Mouse (Mus musculus): ENCODE data around the gene Btaf1. TPM values are rescaled to one million over a fixed set of nuclear protein-coding genes. Genes with fewer than 3 reads are reported as not detected.

Gene Btaf1
- polyA plus RNA-seq, 1 experiment from 2014 or later: 11.6 TPM

GRCm38 (mm10) chr19:37032364-37032763, 106.5 kb downstream of the Btaf1 start:
- H3K4me3 ChIP-seq: no peak overlapping the region
- H3K9ac ChIP-seq: no peak overlapping the region
- no peak overlapping the region for H3K4me2 ChIP-seq (replicated peaks)
- H3K9me3 ChIP-seq: no peaks in the 10 kb centered on the region
- no peak for ATAC-seq (ENCODE audit: low FRiP score, low read depth)
- WGBS: 77% methylated on average over 2 of the region's 2 CpGs
- H3K36me3 ChIP-seq: no peaks in the 10 kb centered on the region
- H3K27ac ChIP-seq: no peak overlapping the region
- H3K4me1 ChIP-seq: no peaks in the 10 kb centered on the region
- no peaks in the 10 kb centered on the region for H3K27me3 ChIP-seq

- Histone ChIP-seq H3K4me1 (no peaks in the 10 kb centered on the region), H3K9me3 (no peaks in the 10 kb centered on the region), H3K4me2 (replicated peaks) (no peak overlapping the region), H3K9ac (no peak overlapping the region), H3K27ac (no peak overlapping the region), H3K27me3 (no peaks in the 10 kb centered on the region), H3K4me3 (no peak overlapping the region), H3K36me3 (no peaks in the 10 kb centered on the region)
- no peak for ATAC-seq (ENCODE audit: low FRiP score, low read depth)
These were observed 115.0 kb downstream of the Btaf1 start for GRCm38 (mm10) chr19:37040906-37041305.

GRCm38 (mm10) chr19:37044431-37044830, 118.6 kb downstream of the Btaf1 start:
- Histone ChIP-seq H3K27me3 (no peaks in the 10 kb centered on the region), H3K4me1 (no peaks in the 10 kb centered on the region), H3K4me2 (replicated peaks) (no peak overlapping the region), H3K4me3 (no peak overlapping the region), H3K9me3 (no peaks in the 10 kb centered on the region), H3K27ac (no peak overlapping the region), H3K36me3 (no peaks in the 10 kb centered on the region), H3K9ac (no peak overlapping the region)
- 89% methylated on average over 10 of the region's 10 CpGs for WGBS
- no peak for ATAC-seq (ENCODE audit: low FRiP score, low read depth)

GRCm38 (mm10) chr19:37048507-37048906, 122.6 kb downstream of the Btaf1 start:
- 91% methylated on average over 6 of the region's 6 CpGs for WGBS
- H3K4me2 ChIP-seq (replicated peaks): no peak overlapping the region
- H3K4me3 ChIP-seq: no peak overlapping the region
- H3K9ac ChIP-seq: no peak overlapping the region
- H3K27ac ChIP-seq: no peak overlapping the region
- no peaks in the 10 kb centered on the region for H3K36me3 ChIP-seq
- no peaks in the 10 kb centered on the region for H3K4me1 ChIP-seq
- no peak for ATAC-seq (ENCODE audit: low FRiP score, low read depth)
- no peaks in the 10 kb centered on the region for H3K27me3 ChIP-seq
- H3K9me3 ChIP-seq: no peaks in the 10 kb centered on the region

- ATAC-seq (ENCODE audit: low FRiP score, low read depth): 0 out of 2 replicates have a peak, but pooled peaks have one; percentile 5
- Histone ChIP-seq H3K27ac (no peak overlapping the region), H3K27me3 (no peaks in the 10 kb centered on the region), H3K4me1 (no peaks in the 10 kb centered on the region), H3K4me3 (no peak overlapping the region), H3K4me2 (replicated peaks) (no peak overlapping the region), H3K9ac (no peak overlapping the region), H3K36me3 (no peaks in the 10 kb centered on the region), H3K9me3 (no peaks in the 10 kb centered on the region)
- WGBS: 72% methylated on average over 4 of the region's 4 CpGs
These were observed 124.9 kb downstream of the Btaf1 start for GRCm38 (mm10) chr19:37050643-37051345.

- Histone ChIP-seq H3K9ac (no peak overlapping the region), H3K27me3 (no peaks in the 10 kb centered on the region), H3K36me3 (no peaks in the 10 kb centered on the region), H3K27ac (no peak overlapping the region), H3K9me3 (no peaks in the 10 kb centered on the region), H3K4me3 (no peak overlapping the region), H3K4me1 (no peaks in the 10 kb centered on the region), H3K4me2 (replicated peaks) (no peak overlapping the region)
- whole genome bisulfite sequencing: 79% methylated on average over 4 of the region's 4 CpGs
- ATAC-seq (ENCODE audit: low FRiP score, low read depth): no peak
These were observed 130.2 kb downstream of the Btaf1 start for GRCm38 (mm10) chr19:37055976-37056556.

- Histone ChIP-seq H3K4me3 (no peak overlapping the region), H3K9me3 (no peaks in the 10 kb centered on the region), H3K36me3 (no peaks in the 10 kb centered on the region), H3K27ac (no peak overlapping the region), H3K4me2 (replicated peaks) (no peak overlapping the region), H3K27me3 (no peaks in the 10 kb centered on the region), H3K9ac (no peak overlapping the region), H3K4me1 (no peaks in the 10 kb centered on the region)
- ATAC-seq (ENCODE audit: low FRiP score, low read depth): no peak
- WGBS: 74% methylated on average over 8 of the region's 8 CpGs
These were observed 131.5 kb downstream of the Btaf1 start for GRCm38 (mm10) chr19:37057161-37057905.

GRCm38 (mm10) chr19:37059623-37060022, 133.7 kb downstream of the Btaf1 start:
- Histone ChIP-seq H3K4me2 (replicated peaks) (no peak overlapping the region), H3K4me3 (no peak overlapping the region), H3K36me3 (no peaks in the 10 kb centered on the region), H3K9ac (no peak overlapping the region), H3K4me1 (no peaks in the 10 kb centered on the region), H3K9me3 (no peaks in the 10 kb centered on the region), H3K27ac (no peak overlapping the region), H3K27me3 (no peaks in the 10 kb centered on the region)
- 71% methylated on average over 2 of the region's 2 CpGs for WGBS
- ATAC-seq (ENCODE audit: low FRiP score, low read depth): no peak

GRCm38 (mm10) chr19:37060078-37060477, 134.2 kb downstream of the Btaf1 start:
- no peaks in the 10 kb centered on the region for H3K9me3 ChIP-seq

More at GRCm38 (mm10) chr19:37060078-37060477, 134.2 kb downstream of the Btaf1 start:
- H3K4me3 ChIP-seq: no peak overlapping the region
- H3K27ac ChIP-seq: no peak overlapping the region
- H3K4me2 ChIP-seq (replicated peaks): no peak overlapping the region
- no peak overlapping the region for H3K9ac ChIP-seq
- WGBS: 80% methylated on average over 4 of the region's 4 CpGs
- ATAC-seq (ENCODE audit: low FRiP score, low read depth): no peak
- H3K36me3 ChIP-seq: no peaks in the 10 kb centered on the region
- no peaks in the 10 kb centered on the region for H3K4me1 ChIP-seq
- H3K27me3 ChIP-seq: no peaks in the 10 kb centered on the region

Other genes with a start within 250 kb of the Btaf1 start
- 8.9 and 11.4 TPM in 2 replicates for gene Ppp1r3c, start 189.4 kb upstream of the Btaf1 start, polyA plus RNA-seq (2015; fragmentation: Nextera tagmentation; extraction: Ambion mirVana)
- 51.8 and 52.3 TPM in 2 replicates for gene Tnks2, start 91.8 kb upstream of the Btaf1 start, polyA plus RNA-seq (2015; fragmentation: Nextera tagmentation; extraction: Ambion mirVana)
- 5.5 and 8.1 TPM in 2 replicates for gene Fgfbp3, start 6.5 kb upstream of the Btaf1 start, polyA plus RNA-seq (2015; fragmentation: Nextera tagmentation; extraction: Ambion mirVana)